Mouse (Mus musculus) stomach, postnatal 0 days (tissue): ENCODE measurements at regions not wholly inside any gene's neighbourhood (a gene's known extent, or its start where the extent isn't known, plus 50 kb on each side); places are given as distances from the start of the nearest gene placed in this dataset.

Experiments
- ATAC-seq: fragments of 200-750 bp; cut with Nextera tagmentation; 2 replicates; pipeline ENCODE4 v1.8.0; 2017; ENCODE audit not compliant: low FRiP score, low TSS enrichment
- DNase-seq: peaks from one replicate; pipeline ENCODE4 v3.0.0-alpha.2; 2016; ENCODE audit warnings: low spot score
- H3K27ac ChIP-seq: fragments of 300-500 bp; sonication (generic); replicated peaks from 2 replicates; pipeline ENCODE4 v1.5.1; 2014; ENCODE audit warnings: mild to moderate bottlenecking, control low read depth
- H3K27me3 ChIP-seq: fragments of 300-500 bp; sonication (generic); 2 replicates; pipeline ENCODE4 v1.6.1; 2014; ENCODE audit warnings: low read length; ENCODE audit not compliant: control insufficient read depth, insufficient read depth
- H3K36me3 ChIP-seq: fragments of 300-500 bp; sonication (generic); 2 replicates; pipeline ENCODE4 v1.6.1; 2014; ENCODE audit warnings: low read length, mixed read lengths; ENCODE audit not compliant: control insufficient read depth, insufficient read depth
- H3K4me1 ChIP-seq: fragments of 300-500 bp; sonication (generic); replicated peaks from 2 replicates; pipeline ENCODE4 v1.6.1; 2014; ENCODE audit warnings: antibody characterized with exemption; ENCODE audit not compliant: control insufficient read depth, insufficient read depth
- H3K4me2 ChIP-seq: fragments of 300-500 bp; sonication (generic); replicated peaks from 2 replicates; pipeline ENCODE4 v1.6.1; 2014; ENCODE audit warnings: low read depth, mild to moderate bottlenecking, control low read depth, moderate library complexity
- H3K4me3 ChIP-seq: fragments of 300-500 bp; sonication (generic); 2 replicates; pipeline ENCODE4 v1.5.1; 2014; ENCODE audit warnings: low read depth, low read length, control low read depth
- H3K9ac ChIP-seq: fragments of 300-500 bp; sonication (generic); 2 replicates; pipeline ENCODE4 v1.6.1; 2014; ENCODE audit warnings: mild to moderate bottlenecking, low read length, control low read depth, mixed read lengths
- H3K9me3 ChIP-seq: fragments of 300-500 bp; sonication (generic); 2 replicates; pipeline ENCODE4 v1.6.1; 2016; ENCODE audit warnings: low read length; ENCODE audit not compliant: control insufficient read depth
- CTCF ChIP-seq: IDR thresholded peaks from 2 replicates; pipeline ENCODE4 v1.5.1; 2016; ENCODE audit warnings: antibody characterized with exemption, low read depth, mild to moderate bottlenecking, moderate library complexity
- EP300 ChIP-seq: optimal IDR thresholded peaks from 2 replicates; pipeline ENCODE3; 2016; ENCODE audit warnings: antibody characterized with exemption
- WGBS: fragments of 180-500 bp; shearing (Covaris S2); extraction: QIAGEN DNeasy Blood & Tissue Kit; methylation state at CpG from one replicate; pipeline ENCODE4 v1.1.7; 2014; 5-methylcytosine and 5-hydroxymethylcytosine counted together

DNA sequence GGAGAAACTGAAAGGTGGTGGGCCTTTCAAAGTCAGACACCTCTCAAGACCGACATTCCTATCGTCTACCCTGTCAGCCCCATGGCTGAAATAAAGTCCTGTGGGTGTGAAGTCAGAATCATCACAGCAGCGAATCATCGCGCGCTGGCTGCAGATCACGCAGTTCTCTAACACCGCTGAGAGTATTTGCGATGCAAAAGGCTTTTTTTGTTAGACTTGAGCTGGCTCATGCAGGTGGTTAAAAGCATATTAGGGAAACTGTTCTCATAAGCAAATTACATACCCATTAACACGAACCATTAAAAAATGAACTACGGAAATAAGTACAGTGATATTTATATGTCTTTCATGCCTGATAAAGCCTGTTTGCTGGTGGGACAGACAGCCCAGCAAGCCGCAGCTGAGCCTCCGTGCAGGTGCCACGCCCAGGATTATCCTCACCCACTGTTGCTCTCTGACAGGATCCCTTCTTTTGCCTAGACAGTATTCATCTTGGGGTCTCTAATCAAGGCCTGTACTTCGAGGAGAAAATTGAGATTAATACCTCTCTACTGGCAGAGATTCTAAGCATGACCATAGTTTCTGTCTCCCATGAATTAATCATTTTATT, 365.5 kb downstream of the Foxo1 start:
- WGBS: 59% methylated on average over 15 of the region's 15 CpGs
- no peaks in the 10 kb centered on the region for H3K36me3 ChIP-seq
- no peak overlapping the region for H3K4me3 ChIP-seq
- H3K4me1 ChIP-seq: no peaks in the 10 kb centered on the region
- no peak overlapping the region for H3K9ac ChIP-seq
- H3K27ac ChIP-seq: no peak overlapping the region
- no peaks in the 10 kb centered on the region for H3K9me3 ChIP-seq
- no peaks in the 10 kb centered on the region for H3K27me3 ChIP-seq
- DNase-seq (no peak), ATAC-seq (no peak)
- H3K4me2 ChIP-seq: no peak overlapping the region
- TF ChIP-seq EP300 (no peak), CTCF (no peak)

DNA sequence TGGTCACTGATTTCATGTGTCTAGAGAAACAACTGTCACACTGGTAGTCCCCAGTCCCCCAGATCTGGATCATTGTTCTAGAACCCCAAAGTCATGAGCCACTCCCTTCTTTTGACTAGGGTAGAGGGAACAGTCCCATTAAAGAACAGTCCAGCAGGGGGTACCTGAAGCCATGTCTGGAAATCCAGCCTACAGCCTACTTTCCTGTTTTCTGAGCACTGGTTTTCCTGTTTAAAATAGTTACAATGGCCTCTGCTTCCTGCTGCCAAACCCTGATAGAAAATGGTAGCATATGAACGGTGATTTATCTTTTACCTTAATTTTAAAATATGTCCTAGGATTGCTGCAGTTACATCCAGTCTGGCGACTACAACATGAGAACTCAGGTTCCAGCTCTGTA, 364.5 kb downstream of the Foxo1 start:
- H3K4me3 ChIP-seq: no peak overlapping the region
- H3K27me3 ChIP-seq: no peaks in the 10 kb centered on the region
- DNase-seq (no peak), ATAC-seq (no peak)
- H3K4me1 ChIP-seq: no peaks in the 10 kb centered on the region
- no peak overlapping the region for H3K27ac ChIP-seq
- no peak overlapping the region for H3K4me2 ChIP-seq
- no peak for TF ChIP-seq EP300
- TF ChIP-seq CTCF: peak; percentile 45
- WGBS: 78% methylated on average over 2 of the region's 2 CpGs
- no peak overlapping the region for H3K9ac ChIP-seq
- H3K36me3 ChIP-seq: no peaks in the 10 kb centered on the region
- no peaks in the 10 kb centered on the region for H3K9me3 ChIP-seq

DNA sequence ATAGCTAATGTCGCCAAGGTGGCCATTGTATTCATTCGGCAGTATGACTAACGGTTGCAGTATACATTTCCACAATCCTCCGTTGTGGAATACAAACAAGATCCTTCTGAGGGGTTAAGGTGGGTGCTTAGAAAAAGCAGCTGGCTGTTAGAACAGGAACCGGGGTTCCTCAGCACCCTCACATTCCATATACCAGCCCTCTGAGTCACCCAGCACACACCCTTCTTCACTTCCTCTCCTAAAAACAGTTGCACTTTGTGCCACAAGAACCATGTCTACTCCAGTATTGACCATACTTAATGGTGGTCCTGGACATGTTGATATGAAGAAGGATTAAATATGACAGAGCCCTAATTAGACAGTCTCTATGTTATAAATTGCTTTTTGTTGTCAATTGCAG, 362.1 kb downstream of the Foxo1 start:
- Histone ChIP-seq H3K9me3 (no peaks in the 10 kb centered on the region), H3K4me2 (no peak overlapping the region), H3K9ac (no peak overlapping the region), H3K27me3 (no peaks in the 10 kb centered on the region), H3K27ac (no peak overlapping the region), H3K4me1 (no peaks in the 10 kb centered on the region), H3K4me3 (no peak overlapping the region), H3K36me3 (no peaks in the 10 kb centered on the region)
- ATAC-seq (peak; percentile 60), DNase-seq (no peak)
- WGBS: 59% methylated on average over 5 of the region's 5 CpGs
- no peak for TF ChIP-seq EP300
- TF ChIP-seq CTCF: no peak

DNA sequence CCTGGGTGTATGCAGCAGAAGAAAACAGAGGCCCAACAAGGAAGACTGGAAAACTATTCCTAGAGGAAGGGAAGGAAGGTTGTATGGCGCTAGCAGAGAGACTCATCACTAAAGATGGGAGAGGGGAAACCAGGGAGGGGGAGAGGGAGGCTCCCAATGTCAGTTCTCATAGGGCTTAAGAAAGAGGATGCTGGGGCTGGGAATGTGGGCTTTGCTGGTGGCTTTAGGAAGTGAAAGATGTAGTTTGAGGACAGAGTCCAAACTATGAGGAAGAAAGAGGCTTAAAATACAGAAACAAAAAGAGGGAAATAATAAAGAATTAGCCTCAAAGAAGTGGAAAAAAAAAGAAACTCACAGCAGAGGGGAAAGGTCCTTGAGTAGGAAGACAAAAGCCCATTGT, 357.0 kb downstream of the Foxo1 start:
- Histone ChIP-seq H3K4me2 (no peak overlapping the region), H3K27me3 (no peaks in the 10 kb centered on the region), H3K36me3 (no peaks in the 10 kb centered on the region), H3K9me3 (no peaks in the 10 kb centered on the region), H3K4me3 (no peak overlapping the region), H3K4me1 (no peaks in the 10 kb centered on the region), H3K9ac (no peak overlapping the region), H3K27ac (no peak overlapping the region)
- ATAC-seq (no peak), DNase-seq (no peak)
- TF ChIP-seq CTCF (no peak), EP300 (no peak)
- 79% methylated on average over 1 of the region's 1 CpGs for WGBS

DNA sequence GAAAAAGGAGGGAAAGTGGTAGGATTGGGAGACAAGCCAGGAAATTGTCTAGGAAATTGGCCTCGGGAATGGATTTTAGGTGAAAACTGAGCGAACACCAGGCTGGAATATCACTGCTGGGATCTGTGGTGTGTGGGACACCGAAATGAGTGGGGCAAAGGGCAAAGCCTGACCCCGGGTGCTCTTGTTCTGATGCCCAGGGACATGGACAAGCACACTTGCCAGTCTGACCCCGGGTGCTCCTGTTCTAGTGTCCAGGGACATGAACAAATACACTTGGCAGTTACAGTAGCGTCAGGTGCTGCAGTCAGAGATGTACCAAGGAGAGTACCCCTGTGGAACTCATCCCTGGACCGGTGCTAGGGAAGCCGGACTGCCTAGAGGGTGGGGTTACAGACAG, 354.4 kb downstream of the Foxo1 start:
- ATAC-seq: no peak
- no peak for TF ChIP-seq CTCF
- no peak for TF ChIP-seq EP300

DNA sequence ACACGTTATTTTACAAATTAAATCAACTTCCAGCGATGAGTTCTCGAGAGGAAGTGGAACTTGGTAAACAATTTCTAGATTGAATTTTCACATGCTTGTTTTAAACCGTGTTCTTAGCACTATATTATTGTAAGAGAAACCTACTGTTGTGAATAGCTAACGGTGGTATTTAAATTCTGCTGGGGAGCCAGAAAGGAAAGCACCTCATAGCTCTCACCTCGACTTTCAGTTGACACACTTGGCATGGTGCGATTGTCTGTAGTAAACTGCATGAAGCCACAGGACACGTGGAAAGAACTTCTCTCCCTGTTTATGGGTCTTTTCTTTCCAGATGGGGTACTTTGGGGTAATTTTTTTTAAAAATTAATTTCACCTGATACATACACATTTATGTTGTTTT, 353.8 kb downstream of the Foxo1 start:
- DNase-seq (no peak), ATAC-seq (no peak)
- no peak overlapping the region for H3K4me3 ChIP-seq
- H3K27ac ChIP-seq: no peak overlapping the region
- TF ChIP-seq CTCF (no peak), EP300 (no peak)
- no peaks in the 10 kb centered on the region for H3K36me3 ChIP-seq
- no peaks in the 10 kb centered on the region for H3K27me3 ChIP-seq
- no peak overlapping the region for H3K9ac ChIP-seq
- 69% methylated on average over 8 of the region's 8 CpGs for WGBS
- no peaks in the 10 kb centered on the region for H3K9me3 ChIP-seq
- H3K4me1 ChIP-seq: no peaks in the 10 kb centered on the region
- no peak overlapping the region for H3K4me2 ChIP-seq

More for the DNA sequence above, 354.4 kb downstream of the Foxo1 start:
- H3K4me3 ChIP-seq: no peak overlapping the region
- 89% methylated on average over 8 of the region's 8 CpGs for WGBS
- no peak overlapping the region for H3K4me2 ChIP-seq
- H3K9me3 ChIP-seq: no peaks in the 10 kb centered on the region
- H3K27ac ChIP-seq: no peak overlapping the region
- no peaks in the 10 kb centered on the region for H3K27me3 ChIP-seq
- DNase-seq: no peak
- no peaks in the 10 kb centered on the region for H3K36me3 ChIP-seq
- no peaks in the 10 kb centered on the region for H3K4me1 ChIP-seq
- H3K9ac ChIP-seq: no peak overlapping the region
